Mouse (Mus musculus): Measurements from ENCODE around the gene Sbf2.

DNA sequence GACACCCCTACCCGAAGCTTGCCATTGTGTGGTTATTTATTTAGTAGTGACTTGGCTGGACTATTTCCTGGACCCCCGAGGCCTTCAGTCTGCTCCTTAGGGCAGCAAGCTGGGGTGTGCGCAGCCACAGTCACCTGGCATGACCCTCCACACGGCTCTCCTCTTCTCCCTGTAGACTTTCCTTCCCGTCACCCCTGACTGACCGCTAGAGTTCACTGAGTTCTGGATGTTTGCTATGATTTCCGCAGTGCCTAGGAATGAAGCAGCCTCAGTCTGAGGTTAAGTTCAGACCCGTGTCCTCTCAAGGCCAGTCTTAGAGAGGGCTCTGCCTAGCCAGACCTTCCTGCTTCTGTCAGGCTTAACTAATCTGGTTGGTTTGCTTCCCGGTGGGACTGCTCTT is 342.9 kb downstream of the Sbf2 start:
- TF ChIP-seq CTCF (IDR thresholded peaks at IDR 0.05; ENCODE audit: low read depth, low read length) (no peak), POLR2A (IDR thresholded peaks at IDR 0.05; ENCODE audit: extremely low read depth, insufficient read depth, low read length) (no peak)

Data from liver, adult 2 months (tissue).